Mouse (Mus musculus) MEL (cell line): ENCODE measurements around the gene Hnf1a. TPM values are rescaled to one million over a fixed set of nuclear protein-coding genes. Genes with fewer than 3 reads are reported as not detected.

Experiments used
- DNase-seq: peaks from one replicate; pipeline ENCODE4 v3.0.0; 2011; ENCODE audit warnings: low read depth, low spot score
- H3K27ac ChIP-seq: 2 replicates; pipeline ENCODE4 v1.5.1; 2012; ENCODE audit warnings: low read depth, mild to moderate bottlenecking, control low read depth, low read length, moderate library complexity; ENCODE audit not compliant: control insufficient read depth
- H3K27me3 ChIP-seq, 2 experiments: fragments of 150-350 bp in 1 of 2; sonication (generic) in 1 of 2; 2 replicates each; pipeline ENCODE4 v1.6.1; 2012; ENCODE audit warnings: low read length in 2 of 2, mild to moderate bottlenecking in 2 of 2, improper control_type of control experiment in 1 of 2, moderate library complexity in 1 of 2; ENCODE audit not compliant: insufficient read depth in 2 of 2, control insufficient read depth in 1 of 2
- H3K36me3 ChIP-seq, 2 experiments: 2 replicates each; pipeline ENCODE4 v1.6.1; 2012 to 2014; ENCODE audit warnings: low read length in 2 of 2, improper control_type of control experiment in 1 of 2, inconsistent platforms in 1 of 2, mild to moderate bottlenecking in 1 of 2; ENCODE audit not compliant: insufficient read depth in 2 of 2, control insufficient read depth in 1 of 2
- H3K4me1 ChIP-seq, 2 experiments: fragments of 150-350 bp in 1 of 2; sonication (generic) in 1 of 2; 2 replicates each; pipeline ENCODE4 v1.6.1; 2012; ENCODE audit warnings: low read length in 2 of 2, improper control_type of control experiment in 1 of 2, mild to moderate bottlenecking in 1 of 2; ENCODE audit not compliant: insufficient read depth in 2 of 2, control insufficient read depth in 1 of 2
- H3K4me3 ChIP-seq, 2 experiments: fragments of 150-350 bp in 1 of 2; sonication (generic) in 1 of 2; 2 replicates each; pipeline ENCODE4 v1.5.1; 2012; ENCODE audit warnings: low read depth in 2 of 2, low read length in 2 of 2, mild to moderate bottlenecking in 2 of 2, moderate library complexity in 2 of 2, control low read depth in 1 of 2, improper control_type of control experiment in 1 of 2; ENCODE audit not compliant: control insufficient read depth in 1 of 2, insufficient read depth in 1 of 2
- H3K79me2 ChIP-seq: 2 replicates; pipeline ENCODE4 v1.6.1; 2012; ENCODE audit warnings: mild to moderate bottlenecking, low read length, moderate library complexity; ENCODE audit not compliant: control insufficient read depth, poor library complexity, insufficient read depth
- H3K9ac ChIP-seq: 2 replicates; pipeline ENCODE4 v1.6.1; 2012; ENCODE audit warnings: low read depth, mild to moderate bottlenecking, control low read depth, low read length, moderate library complexity; ENCODE audit not compliant: control insufficient read depth, poor library complexity, severe bottlenecking
- H3K9me3 ChIP-seq: fragments of 150-350 bp; sonication (generic); replicated peaks from 2 replicates; pipeline ENCODE4 v1.6.1; 2012; ENCODE audit warnings: mild to moderate bottlenecking, low read length, improper control_type of control experiment, moderate library complexity; ENCODE audit not compliant: insufficient read depth
- CHD1 ChIP-seq: IDR thresholded peaks from 2 replicates; pipeline ENCODE4 v1.6.1; 2012; ENCODE audit warnings: low read depth, mild to moderate bottlenecking, inconsistent platforms, low read length, improper control_type of control experiment
- CHD2 ChIP-seq: IDR thresholded peaks from 2 replicates; pipeline ENCODE4 v1.6.1; 2011; ENCODE audit warnings: low read length, improper control_type of control experiment
- CTCF ChIP-seq, 3 experiments: IDR thresholded peaks in 2 of 3; conservative IDR thresholded peaks in 1 of 3; 2 replicates each; pipeline ENCODE4 v1.5.1; 2011 to 2012; ENCODE audit warnings: low read length in 3 of 3, low read depth in 2 of 3, mild to moderate bottlenecking in 2 of 3, improper control_type of control experiment in 1 of 3, inconsistent platforms in 1 of 3, mixed read lengths in 1 of 3, moderate library complexity in 1 of 3; ENCODE audit not compliant: control insufficient read depth in 1 of 3, insufficient read depth in 1 of 3, poor library complexity in 1 of 3, severe bottlenecking in 1 of 3
- ELF1 ChIP-seq: IDR thresholded peaks from 2 replicates; pipeline ENCODE4 v1.6.1; 2014; ENCODE audit warnings: low read depth, mild to moderate bottlenecking, inconsistent platforms, low read length, improper control_type of control experiment, moderate library complexity
- EP300 ChIP-seq, 2 experiments: IDR thresholded peaks; 2 replicates each; pipeline ENCODE4 v1.6.1; 2011; ENCODE audit warnings: improper control_type of control experiment in 2 of 2, low read length in 2 of 2, low read depth in 1 of 2, mild to moderate bottlenecking in 1 of 2
- ETS1 ChIP-seq: IDR thresholded peaks from 2 replicates; pipeline ENCODE4 v1.6.1; 2012; ENCODE audit warnings: low read depth, mild to moderate bottlenecking, inconsistent platforms, low read length, improper control_type of control experiment, moderate library complexity
- HCFC1 ChIP-seq: IDR thresholded peaks from 2 replicates; pipeline ENCODE4 v1.6.1; 2012; ENCODE audit warnings: low read depth, mild to moderate bottlenecking, inconsistent platforms, low read length, improper control_type of control experiment, moderate library complexity
- MXI1 ChIP-seq: IDR thresholded peaks from 2 replicates; pipeline ENCODE4 v1.6.1; 2011; ENCODE audit warnings: mild to moderate bottlenecking, low read depth, low read length, improper control_type of control experiment
- MYC ChIP-seq: IDR thresholded peaks from 2 replicates; pipeline ENCODE4 v1.6.1; 2011; ENCODE audit warnings: low read depth, mild to moderate bottlenecking, low read length, improper control_type of control experiment, moderate library complexity
- POLR2A ChIP-seq, 2 experiments: IDR thresholded peaks; 2 replicates each; pipeline ENCODE4 v1.6.1; 2011 to 2012; ENCODE audit warnings: low read length in 2 of 2, mild to moderate bottlenecking in 2 of 2, control low read depth in 1 of 2, improper control_type of control experiment in 1 of 2, low read depth in 1 of 2, moderate library complexity in 1 of 2; ENCODE audit not compliant: control insufficient read depth in 1 of 2, insufficient read depth in 1 of 2, poor library complexity in 1 of 2
- POLR2AphosphoS5 ChIP-seq: IDR thresholded peaks from 2 replicates; pipeline ENCODE4 v1.6.1; 2012; ENCODE audit warnings: low read depth, borderline replicate concordance, mild to moderate bottlenecking, inconsistent platforms, low read length, moderate library complexity, mixed read lengths
- RAD21 ChIP-seq: IDR thresholded peaks from 2 replicates; pipeline ENCODE4 v1.6.1; 2011; ENCODE audit warnings: mild to moderate bottlenecking, low read depth, low read length, improper control_type of control experiment
- SIN3A ChIP-seq: IDR thresholded peaks from 2 replicates; pipeline ENCODE4 v1.6.1; 2012; ENCODE audit warnings: low read length, improper control_type of control experiment, inconsistent platforms
- TAL1 ChIP-seq: IDR thresholded peaks from 2 replicates; pipeline ENCODE4 v1.6.1; 2012; ENCODE audit warnings: mild to moderate bottlenecking, inconsistent platforms, low read length, moderate library complexity, mixed read lengths
- TBP ChIP-seq: IDR thresholded peaks from 2 replicates; pipeline ENCODE4 v1.8.0; 2011; ENCODE audit warnings: low read depth, low read length, improper control_type of control experiment
- UBTF ChIP-seq: IDR thresholded peaks from 2 replicates; pipeline ENCODE4 v1.6.1; 2012; ENCODE audit warnings: low read depth, mild to moderate bottlenecking, inconsistent platforms, low read length, improper control_type of control experiment, moderate library complexity, borderline replicate concordance; ENCODE audit not compliant: insufficient read depth
- USF1 ChIP-seq: IDR thresholded peaks from 2 replicates; pipeline ENCODE4 v1.6.1; 2014; ENCODE audit warnings: low read depth, mild to moderate bottlenecking, inconsistent platforms, low read length, improper control_type of control experiment, moderate library complexity
- ZMIZ1 ChIP-seq: IDR thresholded peaks from 2 replicates; pipeline ENCODE4 v1.6.1; 2012; ENCODE audit warnings: low read depth, mild to moderate bottlenecking, inconsistent platforms, low read length, improper control_type of control experiment, moderate library complexity
- ZNF384 ChIP-seq: IDR thresholded peaks from 2 replicates; pipeline ENCODE4 v1.6.1; 2012; ENCODE audit warnings: low read depth, mild to moderate bottlenecking, inconsistent platforms, low read length, improper control_type of control experiment
- polyA plus RNA-seq, 2 experiments: library from polyadenylated mRNA; stranded (reverse) in 1 of 2; unstranded in 1 of 2; fragments of >175 nt in 1 of 2; fragments of >200 nt in 1 of 2; gene quantifications; 2 replicates each; pipeline versions ENCODE4 v1.2.1 to v1.2.4; 2012; ENCODE audit warnings: low replicate concordance in 2 of 2, low read depth in 1 of 2; ENCODE audit not compliant: insufficient read length in 2 of 2, insufficient read depth in 1 of 2, missing spikeins in 1 of 2
- total RNA-seq: library from RNA; depleted of rRNA; stranded (reverse); fragments of 300-350 nt; gene quantifications from 2 replicates; pipeline ENCODE4 v1.2.3, GENCODE M21; 2012

Gene Hnf1a
- total and polyA plus RNA-seq, 3 experiments: 0.08 to 0.28 TPM; not detected in 1

DNA sequence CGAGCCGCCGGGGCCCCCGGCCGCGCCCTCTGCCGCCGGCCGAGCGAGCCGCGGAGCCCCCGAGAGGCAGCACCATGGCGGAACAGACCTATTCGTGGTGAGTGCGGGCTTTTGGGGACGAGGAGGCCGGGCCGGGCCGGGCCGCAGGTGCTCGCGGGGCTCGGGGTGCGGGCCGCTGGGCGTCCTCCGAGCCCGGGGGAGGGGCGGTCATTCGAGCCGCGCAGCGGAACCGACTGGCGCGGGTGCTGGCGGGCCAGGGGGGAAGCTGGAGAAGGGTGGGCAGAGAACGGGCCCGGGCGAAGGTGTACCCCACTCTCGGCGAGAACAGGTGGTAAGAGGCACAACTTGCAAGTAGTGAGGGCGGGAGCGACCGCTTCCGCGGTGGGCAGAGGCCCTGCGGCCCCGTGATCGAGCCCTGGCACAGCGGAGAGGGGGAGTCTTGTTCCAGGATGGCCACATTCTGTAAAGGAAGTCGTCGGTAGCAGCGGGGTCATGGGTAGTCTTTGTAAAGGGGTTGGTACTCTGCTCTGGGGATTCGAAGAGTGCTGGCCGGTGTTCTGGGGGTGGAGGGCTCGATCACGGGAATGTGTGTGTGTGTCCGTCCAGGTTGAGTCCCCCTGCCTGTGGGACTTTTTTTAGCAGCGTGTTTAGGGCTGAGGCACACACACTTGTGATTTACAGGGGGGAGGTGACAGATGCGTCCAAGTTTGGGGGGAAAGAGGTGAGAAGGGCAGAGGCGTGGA is 40.8 kb upstream of the Hnf1a start:
- Histone ChIP-seq H3K9me3 (no peaks in the 10 kb centered on the region), H3K27ac (peak overlapping the region; percentile 0), H3K27me3 (no peaks in the 10 kb centered on the region), H3K36me3 (peaks cover 0 to 43% of the 10 kb centered on the region in 2 experiments; a peak in 2 of 4 replicates), H3K4me3 (peak overlapping the region; percentile 84 to 85)
- TF ChIP-seq SIN3A: peak; percentile 63
- peak; percentile 17; the same call in 1 of the 2 replicates for TF ChIP-seq HCFC1
- TF ChIP-seq MXI1: peak; percentile 68; the same call in 1 of the 2 replicates
- peak in 1 of 2 experiments; percentile 36; a peak in 1 of 4 replicates for TF ChIP-seq POLR2A (IDR thresholded peaks at IDR 0.05; ENCODE audit: control insufficient read depth in 1 of 2, insufficient read depth in 1 of 2, low read depth in 1 of 2, low read length in 2 of 2, poor library complexity in 1 of 2)
- TF ChIP-seq ELF1: no peak
- no peak for TF ChIP-seq TBP
- 0 out of 2 replicates have a peak, but pooled peaks have one; percentile 84 for TF ChIP-seq UBTF
- TF ChIP-seq CHD1: 0 out of 2 replicates have a peak, but pooled peaks have one; percentile 68
- TF ChIP-seq, all 39 proteins: peak for 6
- H3K79me2 ChIP-seq: peaks cover 51% of the 10 kb centered on the region
- DNase-seq: peak; percentile 59
- H3K4me1 ChIP-seq: peaks cover 16 to 40% of the 10 kb centered on the region in 2 experiments
- H3K9ac ChIP-seq: peak overlapping the region; percentile 96

DNA sequence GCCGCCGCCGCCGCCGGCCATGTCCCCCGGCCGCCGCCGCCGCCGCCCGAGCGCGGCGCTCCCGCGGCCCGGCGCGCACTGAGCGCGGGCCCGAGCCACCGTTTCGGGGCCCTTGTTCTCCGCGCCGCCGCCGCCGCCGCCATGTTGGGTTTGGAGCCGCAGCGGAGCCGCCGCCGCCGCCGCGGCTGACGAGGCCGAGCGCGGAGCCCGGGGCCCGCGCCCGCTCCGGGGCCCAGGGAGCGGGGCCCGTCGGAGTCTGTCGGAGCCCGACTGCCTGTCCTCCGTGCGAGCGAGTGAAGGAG is 40.3 kb upstream of the Hnf1a start:
- Histone ChIP-seq H3K27ac (peak overlapping the region; percentile 0; the same call in 1 of the 2 replicates), H3K4me3 (peak overlapping the region; percentile 84 to 85)
- DNase-seq: no peak

More for the DNA sequence above, 40.3 kb upstream of the Hnf1a start:
- Histone ChIP-seq H3K27me3 (no peaks in the 10 kb centered on the region), H3K4me1 (peaks cover 16 to 40% of the 10 kb centered on the region in 2 experiments), H3K9me3 (no peaks in the 10 kb centered on the region), H3K36me3 (peaks cover 0 to 43% of the 10 kb centered on the region in 2 experiments; a peak in 2 of 4 replicates), H3K79me2 (peaks cover 47% of the 10 kb centered on the region), H3K9ac (peak overlapping the region; percentile 96)
- TF ChIP-seq SIN3A (no peak), TAL1 (no peak), MYC (no peak), POLR2AphosphoS5 (no peak), CHD2 (no peak), ZMIZ1 (no peak), EP300 (IDR thresholded peaks at IDR 0.05; ENCODE audit: low read depth in 1 of 2, low read length in 2 of 2) (no peak), RAD21 (no peak), CTCF (IDR thresholded peaks at IDR 0.05 in 2 of 3, conservative IDR thresholded peaks at IDR 0.05 in 1 of 3; ENCODE audit: control insufficient read depth in 1 of 3, insufficient read depth in 1 of 3, low read depth in 2 of 3, low read length in 3 of 3, poor library complexity in 1 of 3, severe bottlenecking in 1 of 3) (no peak), ZNF384 (no peak), ETS1 (no peak), USF1 (no peak)
